8 mouse cellular contexts compared by ENCODE assay signal in the genomic region with DNA sequence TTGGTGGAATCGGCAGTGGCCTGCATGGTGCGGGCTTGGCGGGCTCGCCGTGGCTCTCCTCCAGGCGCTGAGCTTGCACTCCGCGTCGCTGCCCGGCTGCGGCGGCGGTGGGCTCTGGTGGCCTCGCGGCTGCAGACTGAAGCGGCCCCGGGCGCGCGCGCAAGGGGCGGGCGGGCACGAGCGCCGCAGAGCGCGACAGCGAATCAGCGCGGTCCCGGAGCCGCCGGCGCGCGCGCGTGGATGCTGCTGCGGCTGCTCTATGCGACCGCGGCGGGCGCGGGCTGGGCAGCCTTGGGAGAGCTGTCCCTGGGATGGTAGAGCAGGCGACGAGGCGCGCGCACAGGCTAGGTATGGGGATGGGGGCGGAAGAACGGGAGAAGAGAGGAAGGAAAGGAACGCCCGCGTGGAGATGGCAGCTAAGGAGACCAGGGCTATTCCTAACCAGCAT. TPM values are rescaled to one million over a fixed set of nuclear protein-coding genes. Genes with fewer than 3 reads are reported as not detected.
DNase-seq lines count a peak whose midpoint lies in the region; TF ChIP-seq lines count a peak whose summit lies in the region.

No protein-coding gene starts in this region.

- no peaks in the 10 kb centered on the region for H3K36me3 ChIP-seq in hindbrain, embryonic 10.5 days
- H3K36me3 ChIP-seq in midbrain, embryonic 10.5 days = no peaks in the 10 kb centered on the region
- no peaks in the 10 kb centered on the region for H3K36me3 ChIP-seq in small intestine, adult 2 months (ENCODE audit: control insufficient read depth, insufficient read depth, low read length)

- H3K4me1 ChIP-seq in hindbrain, embryonic 10.5 days (replicated peaks) = peaks cover 30% of the 10 kb centered on the region
- peaks cover 22% of the 10 kb centered on the region for H3K4me1 ChIP-seq in midbrain, embryonic 10.5 days
- peaks cover 4% of the 10 kb centered on the region; the same call in 1 of the 2 replicates for H3K4me1 ChIP-seq in small intestine, adult 2 months (ENCODE audit: control insufficient read depth, insufficient read depth, insufficient read length, low read length)

- peak overlapping the region; percentile 92 for H3K27ac ChIP-seq in hindbrain, embryonic 10.5 days
- H3K27ac ChIP-seq in midbrain, embryonic 10.5 days (replicated peaks) = peak overlapping the region; percentile 88
- no peak overlapping the region for H3K27ac ChIP-seq in small intestine, adult 2 months (ENCODE audit: insufficient read depth, low read depth, low read length)

- TF ChIP-seq POLR2A in small intestine, adult 2 months (IDR thresholded peaks at IDR 0.05; ENCODE audit: low read depth, low read length) = no peak

- DNase-seq in adrenal gland, postnatal 14 days = peak; percentile 77
- DNase-seq in cerebellum, adult 9-11 months = peak; percentile 89
- DNase-seq in frontal cortex, adult 2 months (ENCODE audit: extremely low spot score in 1 of 2, low spot score in 1 of 2) = peak; percentile 63 to 85
- peak; percentile 83 for DNase-seq in hindbrain, embryonic 10.5 days (ENCODE audit: low spot score)
- DNase-seq in left cerebral cortex, adult 9 months (ENCODE audit: low spot score in 2 of 2) = peak; percentile 48 to 80
- peak; percentile 81 for DNase-seq in midbrain, embryonic 10.5 days (ENCODE audit: low spot score)
- DNase-seq in MN1 (ENCODE audit: low spot score) = no peak

- WGBS in hindbrain, embryonic 10.5 days = under 1% methylated on average over 56 of the region's 56 CpGs
- under 1% methylated on average over 56 of the region's 56 CpGs for WGBS in midbrain, embryonic 10.5 days
- 1% methylated on average over 54 of the region's 56 CpGs for WGBS in small intestine, adult 2 months

- no peak for TF ChIP-seq CTCF in small intestine, adult 2 months (IDR thresholded peaks at IDR 0.05; ENCODE audit: extremely low read depth, insufficient read length, insufficient replicate concordance, low read depth, low read length)

- H3K9me3 ChIP-seq in hindbrain, embryonic 10.5 days = no peaks in the 10 kb centered on the region
- no peaks in the 10 kb centered on the region for H3K9me3 ChIP-seq in midbrain, embryonic 10.5 days (replicated peaks)

- peak overlapping the region; percentile 69 for H3K4me3 ChIP-seq in hindbrain, embryonic 10.5 days
- peak overlapping the region; percentile 70 for H3K4me3 ChIP-seq in midbrain, embryonic 10.5 days
- H3K4me3 ChIP-seq in small intestine, adult 2 months (ENCODE audit: low read depth, low read length) = peak overlapping the region; percentile 47

- peaks cover 29% of the 10 kb centered on the region for H3K27me3 ChIP-seq in hindbrain, embryonic 10.5 days (ENCODE audit: insufficient read depth, poor library complexity, severe bottlenecking)
- H3K27me3 ChIP-seq in midbrain, embryonic 10.5 days (ENCODE audit: low read depth, poor library complexity, severe bottlenecking) = peaks cover 23% of the 10 kb centered on the region
- 0 out of 2 replicates have a peak, but pooled peaks cover 3% of the 10 kb centered on the region for H3K27me3 ChIP-seq in small intestine, adult 2 months (ENCODE audit: control insufficient read depth, insufficient read depth, low read length)

RNA-seq across cellular contexts. Expression of a gene that starts 51.8 kb away (rescaled TPM):
- total RNA-seq in adrenal gland, postnatal 14 days (2021) = not detected in 2 replicates
- polyA plus RNA-seq in frontal cortex, adult 2 months (2012; rRNA removed) = 0.02 TPM in 1 of 2 replicates, not detected in the other
- polyA plus RNA-seq in hindbrain, embryonic 10.5 days (2016; fragmentation: Nextera tagmentation; extraction: Ambion mirVana) = not detected in 2 replicates
- not detected in 2 replicates for polyA plus RNA-seq in midbrain, embryonic 10.5 days (2016; fragmentation: Nextera tagmentation; extraction: Ambion mirVana)
- polyA plus RNA-seq in small intestine, adult 2 months (2012; rRNA removed) = not detected in 2 replicates
